Comparison of ENCODE assay signal across 8 mouse cellular contexts in the genomic region with DNA sequence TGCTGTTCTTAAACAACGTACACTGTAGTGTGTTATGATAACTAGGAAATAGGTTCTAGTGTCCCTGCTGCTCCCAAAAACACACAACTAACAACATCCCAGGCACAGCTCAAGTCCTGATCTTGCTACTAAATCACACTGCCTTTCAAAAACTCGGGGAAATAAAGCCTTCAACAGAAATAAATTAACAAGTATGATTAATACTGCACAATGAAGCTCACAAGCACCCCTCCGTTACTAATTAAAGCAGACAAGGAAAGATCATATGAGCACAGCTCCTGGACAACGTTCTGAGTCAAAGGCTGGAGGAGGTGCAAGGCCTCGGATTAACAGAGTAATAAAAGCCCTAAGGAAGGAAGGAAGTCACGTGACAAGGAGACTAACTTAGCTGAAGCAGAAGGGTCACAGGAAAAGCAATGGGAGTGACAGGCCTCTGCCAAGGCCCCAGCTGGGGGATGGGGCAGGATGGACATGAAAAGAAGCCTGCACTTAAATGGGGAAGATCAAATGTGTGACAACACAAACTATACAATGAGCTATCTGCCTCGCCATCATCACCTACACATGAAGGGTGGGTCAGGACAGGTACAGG. TPM values are rescaled to one million over a fixed set of nuclear protein-coding genes. Genes with fewer than 3 reads are reported as not detected.
A peak's percentile ranks its signal among the peaks of the same experiment; 100 is the strongest.
DNase-seq lines count a peak whose midpoint lies in the region; ATAC-seq and TF ChIP-seq lines count a peak whose summit lies in the region.

No protein-coding gene starts in this region.

- no peak overlapping the region for H3K4me3 ChIP-seq in testis, adult 2 months (ENCODE audit: control insufficient read depth, low read depth, low read length)
- no peak overlapping the region for H3K4me3 ChIP-seq in liver, adult 2 months (ENCODE audit: insufficient read depth, low read depth, low read length)
- H3K4me3 ChIP-seq in stomach, embryonic 15.5 days (replicated peaks) = no peak overlapping the region

- H3K9ac ChIP-seq in liver, adult 2 months (ENCODE audit: low read depth, low read length) = no peak overlapping the region; the same call in 1 of the 2 replicates
- H3K9ac ChIP-seq in stomach, embryonic 15.5 days = no peak overlapping the region

- H3K27me3 ChIP-seq in testis, adult 2 months (ENCODE audit: control insufficient read depth, insufficient read depth, low read length) = no peaks in the 10 kb centered on the region
- no peaks in the 10 kb centered on the region for H3K27me3 ChIP-seq in liver, adult 2 months (ENCODE audit: control insufficient read depth, insufficient read depth, low read length)
- no peaks in the 10 kb centered on the region for H3K27me3 ChIP-seq in stomach, embryonic 15.5 days (replicated peaks)

- no peak for TF ChIP-seq POLR2A in testis, adult 2 months (IDR thresholded peaks at IDR 0.05; ENCODE audit: control insufficient read depth, low read depth, low read length)
- TF ChIP-seq POLR2A in liver, adult 2 months (IDR thresholded peaks at IDR 0.05; ENCODE audit: extremely low read depth, insufficient read depth, low read length) = no peak

- WGBS in liver, adult 2 months = 64% methylated on average over 7 of the region's 7 CpGs
- WGBS in stomach, embryonic 15.5 days = 48% methylated on average over 7 of the region's 7 CpGs

- no peak overlapping the region for H3K4me2 ChIP-seq in stomach, embryonic 15.5 days

- DNase-seq in cerebellum, postnatal 10 days = peak; percentile 8 to 9
- no peak for DNase-seq in cerebellum, adult 11 months
- DNase-seq in testis, postnatal 10 days (ENCODE audit: low spot score) = no peak
- peak; percentile 53 to 55 for DNase-seq in heart, postnatal 10 days
- DNase-seq in liver, adult 2 months (ENCODE audit: extremely low read depth, low read depth, low spot score) = peak; percentile 47
- DNase-seq in right cerebral cortex, postnatal 4 days = no peak

- H3K27ac ChIP-seq in testis, adult 2 months (ENCODE audit: control insufficient read depth, insufficient read depth, low read depth, low read length) = peak overlapping the region; percentile 86
- peak overlapping the region; percentile 75 for H3K27ac ChIP-seq in liver, adult 2 months (replicated peaks; ENCODE audit: insufficient read depth, low read depth, low read length)
- H3K27ac ChIP-seq in stomach, embryonic 15.5 days = peak overlapping the region; percentile 63

- no peak for TF ChIP-seq CTCF in testis, adult 2 months (IDR thresholded peaks at IDR 0.05; ENCODE audit: control insufficient read depth, insufficient read depth, insufficient replicate concordance, low read depth, low read length)
- no peak for TF ChIP-seq CTCF in liver, adult 2 months (IDR thresholded peaks at IDR 0.05; ENCODE audit: low read depth, low read length)

- no peaks in the 10 kb centered on the region for H3K36me3 ChIP-seq in testis, adult 2 months (ENCODE audit: control insufficient read depth, insufficient read depth, low read length)
- H3K36me3 ChIP-seq in liver, adult 2 months (ENCODE audit: control insufficient read depth, insufficient read depth, low read length) = no peaks in the 10 kb centered on the region
- no peaks in the 10 kb centered on the region for H3K36me3 ChIP-seq in stomach, embryonic 15.5 days

- no peaks in the 10 kb centered on the region for H3K9me3 ChIP-seq in stomach, embryonic 15.5 days

- H3K79me2 ChIP-seq in liver, adult 2 months (ENCODE audit: control insufficient read depth, insufficient read depth, low read length) = no peaks in the 10 kb centered on the region

- H3K4me1 ChIP-seq in testis, adult 2 months (ENCODE audit: control insufficient read depth, insufficient read depth, low read length) = no peaks in the 10 kb centered on the region
- peaks cover 2% of the 10 kb centered on the region; the same call in 1 of the 2 replicates for H3K4me1 ChIP-seq in liver, adult 2 months (ENCODE audit: control insufficient read depth, insufficient read depth, low read length)
- H3K4me1 ChIP-seq in stomach, embryonic 15.5 days = peaks cover 4% of the 10 kb centered on the region; the same call in 1 of the 2 replicates

- intact Hi-C loops in heart, postnatal 10 days (cut with DNase I) = loop anchor here (1.0 to 2.0 kb wide), 5 partner anchors 35 to 281 kb away; a partner anchor contains a TSS

- ATAC-seq in stomach, embryonic 15.5 days (ENCODE audit: insufficient read depth, low FRiP score, low read depth) = no peak

RNA-seq across cellular contexts. Expression of a gene that starts 35.7 kb away (rescaled TPM):
- polyA plus RNA-seq in testis, adult 2 months (2012; rRNA removed) = 0.99 and 1.0 TPM in 2 replicates
- total RNA-seq in heart, postnatal 10 days (2021) = 1 to 10 TPM; 5.2 to 6.8 TPM
- total RNA-seq in liver, adult 2 months (2014; rRNA removed) = 1.2 and 2.2 TPM in 2 replicates
- polyA plus RNA-seq in liver, adult 2 months (2012; rRNA removed) = 1.3 and 1.4 TPM in 2 replicates
- 11.9 and 14.3 TPM in 2 replicates for polyA plus RNA-seq in stomach, embryonic 15.5 days (2015; fragmentation: Nextera tagmentation; extraction: Ambion mirVana)

RNA-seq across cellular contexts. Expression of a gene that starts 36.4 kb away (rescaled TPM):
- 1.1 and 1.3 TPM in 2 replicates for polyA plus RNA-seq in testis, adult 2 months (2012; rRNA removed)
- total RNA-seq in heart, postnatal 10 days (2021) = 1 to 10 TPM; 6.0 to 6.8 TPM
- 1.2 and 1.3 TPM in 2 replicates for total RNA-seq in liver, adult 2 months (2014; rRNA removed)
- polyA plus RNA-seq in liver, adult 2 months (2012; rRNA removed) = 0.85 and 1.1 TPM in 2 replicates
- 14.2 and 16.2 TPM in 2 replicates for polyA plus RNA-seq in stomach, embryonic 15.5 days (2015; fragmentation: Nextera tagmentation; extraction: Ambion mirVana)

RNA-seq across cellular contexts. Expression of a gene that starts 50.9 kb away (rescaled TPM):
- polyA plus RNA-seq in testis, adult 2 months (2012; rRNA removed) = 101 and 141 TPM in 2 replicates
- under 1 TPM in 1 of 2 experiments, not detected in 1; 0.53 TPM for total RNA-seq in heart, postnatal 10 days (2021)
- not detected in 2 replicates for total RNA-seq in liver, adult 2 months (2014; rRNA removed)
- 0.17 TPM in 1 of 2 replicates, not detected in the other for polyA plus RNA-seq in liver, adult 2 months (2012; rRNA removed)
- polyA plus RNA-seq in stomach, embryonic 15.5 days (2015; fragmentation: Nextera tagmentation; extraction: Ambion mirVana) = 0.84 and 1.2 TPM in 2 replicates

RNA-seq across cellular contexts. Expression of a gene that starts 56.7 kb away (rescaled TPM):
- polyA plus RNA-seq in testis, adult 2 months (2012; rRNA removed) = 240 and 244 TPM in 2 replicates
- total RNA-seq in heart, postnatal 10 days (2021) = 10 to 100 TPM; 74.2 to 85.8 TPM
- total RNA-seq in liver, adult 2 months (2014; rRNA removed) = 109 and 114 TPM in 2 replicates
- polyA plus RNA-seq in liver, adult 2 months (2012; rRNA removed) = 593 and 598 TPM in 2 replicates
- polyA plus RNA-seq in stomach, embryonic 15.5 days (2015; fragmentation: Nextera tagmentation; extraction: Ambion mirVana) = 211 and 212 TPM in 2 replicates

RNA-seq across cellular contexts. Expression of a gene that starts 57.5 kb away (rescaled TPM):
- 30.4 and 30.9 TPM in 2 replicates for polyA plus RNA-seq in testis, adult 2 months (2012; rRNA removed)
- total RNA-seq in heart, postnatal 10 days (2021) = 10 to 100 TPM; 32.9 to 35.6 TPM
- total RNA-seq in liver, adult 2 months (2014; rRNA removed) = 14.0 and 17.5 TPM in 2 replicates
- polyA plus RNA-seq in liver, adult 2 months (2012; rRNA removed) = 23.3 and 24.1 TPM in 2 replicates
- 86.6 and 94.1 TPM in 2 replicates for polyA plus RNA-seq in stomach, embryonic 15.5 days (2015; fragmentation: Nextera tagmentation; extraction: Ambion mirVana)

Comparison
In these comparisons a context has a peak if more than half of its experiments do, and no peak if none do; other contexts are left out.
1. DNase-seq: peak in cerebellum, postnatal 10 days (2 of 2), heart, postnatal 10 days (2 of 2) and liver, adult 2 months (single experiment); none in cerebellum, adult 11 months (single experiment), testis, postnatal 10 days (single experiment) and right cerebral cortex, postnatal 4 days (single experiment).
2. RNA of a gene that starts 50.9 kb away (polyA plus RNA-seq): 101 to 141 TPM in testis, adult 2 months; 0.84 to 1.2 TPM in stomach, embryonic 15.5 days and 0.17 TPM in liver, adult 2 months; every median in the first group is over 10 times any median in the second.
3. Peak in every context shown above with its lines, with median percentiles within 50 percentile points of each other: H3K27ac ChIP-seq.